Mouse (Mus musculus) gastrocnemius, postnatal 14 days (tissue): ENCODE data around the gene Setd1b. TPM values are rescaled to one million over a fixed set of nuclear protein-coding genes. Genes with fewer than 3 reads are reported as not detected.

Source experiments
- DNase-seq: peaks from one replicate; pipeline ENCODE4 v3.0.0; 2021; ENCODE audit warnings: mixed read lengths
- intact Hi-C: fragments of 180-260 bp; cut with DNase I; formaldehyde crosslinking; loops from one replicate; pipeline ENCODE4 v1.15.1; 2025; ENCODE audit warnings: low total_unique reads
- total RNA-seq, 2 experiments: library from RNA; stranded (reverse); gene quantifications; 2 replicates each; pipeline ENCODE4 v1.2.3; 2021

Setd1b gene
- total RNA-seq, 2 experiments from 2014 or later, result 10.5 to 11.2 TPM

DNA sequence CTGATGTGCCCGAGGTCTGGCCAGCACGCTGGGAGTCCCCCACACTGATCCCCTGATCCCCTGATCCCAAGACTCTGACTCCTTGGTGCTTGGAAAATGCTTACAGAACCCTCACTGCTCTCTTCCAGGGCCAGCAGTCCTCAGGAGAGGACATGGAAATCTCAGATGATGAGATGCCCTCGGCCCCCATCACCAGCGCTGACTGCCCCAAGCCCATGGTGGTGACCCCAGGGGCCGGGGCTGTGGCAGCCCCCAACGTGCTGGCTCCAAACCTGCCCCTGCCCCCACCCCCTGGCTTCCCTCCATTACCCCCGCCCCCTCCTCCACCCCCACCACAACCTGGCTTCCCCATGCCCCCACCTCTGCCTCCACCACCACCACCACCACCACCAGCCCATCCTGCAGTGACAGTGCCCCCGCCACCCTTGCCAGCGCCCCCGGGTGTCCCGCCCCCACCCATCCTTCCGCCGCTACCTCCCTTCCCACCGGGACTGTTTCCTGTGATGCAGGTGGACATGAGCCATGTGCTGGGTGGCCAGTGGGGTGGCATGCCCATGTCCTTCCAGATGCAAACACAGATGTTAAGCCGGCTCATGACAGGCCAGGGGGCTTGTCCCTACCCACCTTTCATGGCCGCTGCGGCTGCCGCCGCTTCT, 9.8 kb downstream of the Setd1b start:
- DNase-seq, result no peak
- intact Hi-C loops, result loop anchor here (5.0 kb wide), 1 partner anchor 35 kb away; no protein-coding TSS in a partner anchor

DNA sequence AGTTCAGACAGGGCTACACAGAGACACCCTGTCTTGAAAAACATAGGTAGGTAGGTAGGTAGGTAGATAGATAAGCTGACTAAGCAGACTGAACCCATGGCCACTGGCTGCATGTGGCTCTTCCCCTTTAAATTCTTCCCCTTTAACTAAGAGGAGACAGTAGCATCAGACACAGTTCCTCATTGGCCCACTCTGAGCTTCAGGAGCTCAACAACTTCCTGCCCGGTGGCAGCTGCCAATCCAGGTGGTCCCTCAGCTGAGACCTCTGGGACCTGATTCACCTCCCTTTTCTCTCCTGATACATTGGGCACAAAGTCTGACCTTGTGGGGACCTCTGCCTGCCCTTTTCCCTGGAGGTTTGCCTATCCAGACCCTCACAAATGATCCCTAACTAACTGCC, 10.9 kb downstream of the Setd1b start:
- intact Hi-C loops, result loop anchor here (5.0 kb wide), 1 partner anchor 36 kb away; no protein-coding TSS in a partner anchor

DNA sequence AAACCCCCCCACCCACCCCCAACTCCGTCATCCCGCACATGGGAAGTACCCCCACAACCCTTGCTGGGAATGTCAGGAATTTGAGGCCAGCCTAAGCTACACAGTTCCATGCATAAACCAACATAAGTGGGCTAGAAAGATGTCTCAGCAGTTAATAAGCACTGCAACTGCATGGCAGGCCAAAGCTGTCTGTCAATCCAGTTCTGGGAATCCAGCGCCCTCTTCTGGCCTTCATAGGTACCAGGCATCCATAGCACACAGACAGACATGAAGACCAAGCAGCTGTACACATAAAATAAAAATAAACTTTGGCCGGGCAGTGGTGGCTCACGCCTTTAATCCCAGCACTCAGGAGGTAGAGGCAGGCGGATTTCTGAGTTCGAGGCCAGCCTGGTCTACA, 13.4 kb downstream of the Setd1b start:
- intact Hi-C loops, result no loop called here

More for the DNA sequence above, 10.9 kb downstream of the Setd1b start:
- DNase-seq, result no peak

DNA sequence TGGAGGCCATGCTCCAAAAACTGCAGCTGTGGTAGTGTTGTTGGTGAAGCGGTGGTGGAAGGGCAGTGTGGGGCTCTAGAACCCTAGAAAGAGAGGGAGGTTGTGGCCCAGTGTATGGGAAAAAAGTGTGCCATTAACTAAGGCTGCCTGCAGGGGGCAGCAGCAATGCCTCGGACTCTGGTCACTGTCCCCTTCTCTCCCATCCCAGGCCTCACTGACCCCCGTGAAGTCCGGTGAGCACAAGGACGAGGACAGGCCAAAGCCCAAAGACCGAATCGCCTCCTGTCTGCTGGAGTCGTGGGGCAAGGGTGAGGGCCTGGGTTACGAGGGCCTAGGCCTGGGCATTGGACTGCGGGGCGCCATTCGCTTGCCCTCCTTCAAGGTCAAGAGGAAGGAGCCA, 14.8 kb downstream of the Setd1b start:
- intact Hi-C loops, result no loop called here

More for the DNA sequence above, 13.4 kb downstream of the Setd1b start:
- peak; percentile 65 for DNase-seq

GRCm38 (mm10) chr5:123157972-123158371, 16.0 kb downstream of the Setd1b start:
- no peak for DNase-seq
- intact Hi-C loops, result no loop called here

More for the DNA sequence above, 14.8 kb downstream of the Setd1b start:
- no peak for DNase-seq

GRCm38 (mm10) chr5:123159446-123159845, 17.5 kb downstream of the Setd1b start:
- intact Hi-C loops, result no loop called here
- no peak for DNase-seq

GRCm38 (mm10) chr5:123159866-123160265, 17.9 kb downstream of the Setd1b start:
- intact Hi-C loops, result no loop called here
- no peak for DNase-seq

DNA sequence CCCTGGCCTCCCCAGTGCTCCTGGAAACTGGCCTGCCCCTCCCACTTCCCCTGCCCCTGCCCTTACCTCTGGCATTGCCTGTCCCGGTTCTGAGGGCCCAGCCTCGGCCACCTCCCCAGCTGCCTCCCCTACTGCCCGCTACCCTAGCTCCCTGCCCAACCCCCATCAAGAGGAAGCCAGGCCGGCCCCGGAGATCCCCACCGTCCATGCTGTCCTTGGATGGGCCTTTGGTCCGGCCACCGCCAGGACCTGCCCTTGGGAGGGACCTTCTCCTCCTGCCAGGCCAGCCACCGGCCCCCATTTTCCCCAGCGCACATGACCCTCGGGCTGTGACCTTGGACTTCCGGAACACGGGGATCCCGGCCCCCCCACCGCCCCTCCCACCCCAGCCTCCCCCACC, 18.3 kb downstream of the Setd1b start:
- intact Hi-C loops, result no loop called here
- DNase-seq, result no peak

GRCm38 (mm10) chr5:123162942-123163341, 20.9 kb downstream of the Setd1b start:
- no peak for DNase-seq
- intact Hi-C loops, result no loop called here

DNA sequence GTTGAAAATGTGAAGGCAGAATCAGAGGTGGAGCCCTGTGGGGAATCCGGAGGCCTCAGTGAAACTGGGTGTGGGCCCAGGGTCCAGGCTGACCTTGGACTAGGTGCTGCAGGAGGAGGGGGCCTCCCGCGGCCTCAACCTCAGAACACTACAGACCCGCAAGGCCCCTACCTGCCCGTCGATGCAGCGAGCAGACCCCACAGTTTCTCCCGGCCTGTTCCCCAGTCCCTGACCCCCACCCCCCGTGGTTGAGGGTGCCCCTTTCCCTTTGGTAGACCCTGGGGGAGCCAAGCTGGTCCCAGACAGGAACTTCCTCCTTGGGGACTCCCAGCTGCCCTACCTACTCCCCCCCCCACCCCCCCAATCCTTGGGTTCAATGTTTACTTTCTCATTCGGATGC, 24.4 kb downstream of the Setd1b start:
- no peak for DNase-seq
- intact Hi-C loops, result no loop called here

DNA sequence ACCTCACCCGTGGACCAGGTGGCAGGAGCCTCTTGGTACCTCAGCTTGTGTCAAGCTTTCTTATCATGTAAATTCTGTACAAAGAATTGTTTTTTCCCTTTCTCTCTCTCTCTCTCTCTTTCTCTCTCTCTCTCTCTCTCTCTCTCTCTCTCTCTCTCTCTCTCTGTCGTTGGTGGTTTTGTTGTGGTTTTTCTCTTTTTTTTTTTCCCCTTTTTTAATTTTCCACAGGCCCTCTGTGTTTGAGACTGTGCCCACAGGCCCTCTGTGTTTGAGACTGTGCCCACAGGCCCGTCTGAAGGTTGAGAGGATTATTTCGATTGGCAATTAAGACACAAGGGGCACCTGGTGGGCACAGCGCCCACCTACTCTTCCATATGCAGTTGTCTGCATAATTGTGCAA, 25.6 kb downstream of the Setd1b start:
- intact Hi-C loops, result no loop called here
- DNase-seq, result no peak

- no peak for DNase-seq
- intact Hi-C loops, result no loop called here
Measured at GRCm38 (mm10) chr5:123169284-123169683, 27.3 kb downstream of the Setd1b start, which contains the start of gene Psmd9. TSS of gene Psmd9 (plus strand) at chr5:123169413.

GRCm38 (mm10) chr5:123170365-123170764, 28.4 kb downstream of the Setd1b start:
- intact Hi-C loops, result loop anchor here (2.0 to 10.0 kb wide), 3 partner anchors 54 to 206 kb away; no protein-coding TSS in a partner anchor
- DNase-seq, result no peak

GRCm38 (mm10) chr5:123171646-123172350, 29.8 kb downstream of the Setd1b start:
- intact Hi-C loops, result loop anchor here (2.0 to 10.0 kb wide), 3 partner anchors 55 to 207 kb away; no protein-coding TSS in a partner anchor
- DNase-seq, result peak; percentile 84

GRCm38 (mm10) chr5:123178792-123179191, 36.8 kb downstream of the Setd1b start:
- intact Hi-C loops, result loop anchor here (10.0 kb wide), 1 partner anchor 214 kb away; no protein-coding TSS in a partner anchor
- no peak for DNase-seq

GRCm38 (mm10) chr5:123180390-123180789, 38.4 kb downstream of the Setd1b start:
- intact Hi-C loops, result no loop called here
- no peak for DNase-seq

DNA sequence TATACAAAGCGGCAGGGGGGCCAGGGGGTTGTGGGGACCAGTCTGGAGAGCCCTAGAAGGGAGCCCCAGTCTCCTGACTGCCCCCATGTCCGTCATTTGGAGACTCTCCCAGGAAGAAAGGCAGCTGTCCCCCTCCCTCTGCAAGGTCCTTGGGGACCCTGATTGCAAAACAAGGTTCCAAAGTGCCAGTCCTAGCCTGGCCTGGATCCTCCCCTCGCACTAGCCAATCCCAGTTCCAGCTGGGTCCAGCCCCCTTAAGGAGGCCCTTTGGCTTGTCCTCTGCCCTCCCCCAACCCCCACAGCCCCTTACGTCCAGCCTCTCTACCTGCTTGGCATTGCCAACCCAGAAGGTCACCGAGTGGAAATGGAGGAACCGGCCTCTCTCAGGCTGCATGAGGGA, 39.5 kb downstream of the Setd1b start:
- intact Hi-C loops, result no loop called here

DNA sequence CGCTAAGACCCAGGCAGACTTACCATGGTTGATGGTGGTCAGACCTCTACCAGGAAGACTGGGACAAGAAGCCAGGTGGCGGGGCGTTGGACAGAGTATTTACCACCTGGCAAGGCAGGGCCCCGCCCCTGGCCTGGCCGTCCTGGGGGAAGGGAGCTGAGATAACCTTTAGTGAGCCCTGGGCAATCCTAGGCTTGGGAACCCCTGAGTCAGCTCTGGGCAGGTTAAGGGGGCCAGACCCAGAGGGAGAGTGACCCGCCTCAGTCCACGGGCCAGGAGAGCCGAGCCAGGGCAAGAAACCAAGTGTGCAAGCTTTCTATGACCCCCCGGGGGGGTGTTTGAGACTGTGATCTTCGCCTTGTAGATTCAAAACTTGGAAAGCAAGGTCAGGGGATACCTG, 40.7 kb downstream of the Setd1b start, which contains the start of gene Hpd:
TSS of gene Hpd (minus strand) at position 77 of the 400 bp plus-strand sequence.
- DNase-seq, result no peak

More for the DNA sequence above, 39.5 kb downstream of the Setd1b start:
- no peak for DNase-seq

DNA sequence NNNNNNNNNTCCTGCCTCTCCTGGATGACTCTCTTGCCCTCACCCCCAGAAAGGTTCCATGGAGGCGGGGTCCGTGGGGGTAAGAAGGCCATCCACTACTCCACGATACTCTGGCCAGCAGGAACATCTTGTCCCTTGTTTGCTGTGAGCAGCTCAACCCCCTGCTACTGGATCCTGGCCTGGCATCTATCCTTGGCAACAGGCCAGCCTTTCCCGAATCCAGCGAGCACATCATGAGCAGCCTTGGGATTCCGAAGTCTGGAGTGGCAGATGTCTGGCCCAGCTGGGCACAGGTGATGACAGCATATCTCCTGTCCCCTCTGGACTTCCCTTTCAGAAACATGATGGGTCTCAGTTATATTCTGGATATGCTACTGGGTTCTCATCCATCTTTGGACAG, 44.0 kb downstream of the Setd1b start:
- intact Hi-C loops, result no loop called here
- no peak for DNase-seq

More for the DNA sequence above, 40.7 kb downstream of the Setd1b start, which contains the start of gene Hpd:
- intact Hi-C loops, result no loop called here

DNA sequence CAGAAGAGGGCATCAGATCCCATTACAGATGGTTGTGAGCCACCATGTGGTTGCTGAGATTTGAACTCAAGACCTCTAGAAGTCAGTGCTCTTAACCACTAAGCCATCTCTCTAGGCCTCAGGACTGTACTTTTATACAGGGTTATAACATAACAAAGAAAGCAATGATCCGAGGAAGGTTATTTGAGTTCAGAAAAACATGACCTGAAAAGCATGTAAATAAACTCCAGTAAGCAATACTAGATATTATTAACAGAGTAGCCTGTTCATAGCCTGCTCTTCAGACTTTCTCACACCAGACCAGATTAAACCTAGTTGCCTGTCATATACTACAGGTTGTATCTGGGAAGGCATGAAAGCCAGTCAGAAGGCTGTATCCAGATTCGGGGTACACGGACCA, 45.3 kb downstream of the Setd1b start:
- no peak for DNase-seq
- intact Hi-C loops, result no loop called here
